Mouse (Mus musculus): ENCODE results near the gene Frem3.

Frem3 gene

DNA sequence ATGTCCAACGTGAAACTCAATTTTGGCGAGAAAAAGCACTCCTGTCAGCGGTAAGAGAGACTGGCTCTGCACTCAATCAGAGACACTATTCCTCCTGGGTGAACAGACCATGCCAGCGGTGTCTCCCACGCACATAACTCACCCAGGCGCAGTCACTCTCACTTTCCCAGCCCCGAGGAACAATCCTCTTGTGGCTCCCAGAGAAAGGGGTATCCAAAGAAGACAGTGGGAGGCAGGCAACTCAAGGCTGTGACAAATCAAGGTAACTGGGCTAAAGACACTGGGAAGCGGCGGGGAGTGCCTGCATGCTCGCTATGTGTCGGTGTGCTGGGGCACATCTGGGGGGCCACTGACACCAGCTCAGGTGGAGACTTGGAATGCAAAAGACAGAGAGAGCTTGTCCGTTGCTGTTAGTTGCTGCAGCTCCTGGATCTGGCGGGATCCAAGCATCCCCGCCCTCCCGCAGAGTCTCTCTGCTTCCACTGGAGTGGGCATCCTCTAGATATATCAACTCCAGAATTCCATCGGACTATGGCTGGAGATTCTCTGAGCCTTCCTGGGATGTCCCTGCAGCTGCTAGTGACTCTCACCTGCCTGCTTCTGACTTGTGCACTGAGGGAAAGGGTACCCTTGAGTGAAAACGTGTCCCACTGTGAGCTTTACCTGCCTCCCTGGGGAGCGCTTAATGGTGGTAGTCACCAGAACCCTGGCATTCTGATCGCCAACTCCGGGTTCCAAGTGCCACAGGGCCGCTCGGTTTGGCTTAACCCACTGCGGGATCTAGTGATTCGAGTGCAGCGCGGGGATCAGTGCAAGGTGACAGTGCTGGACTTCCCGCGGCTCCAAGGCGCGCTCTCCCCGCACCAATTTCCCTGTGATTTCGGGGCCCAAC lies at the start of gene Frem3:
Gene Frem3, plus strand, starts transcription at position 532 of the 892 bp plus-strand sequence.
- DNase-seq: no peak

GRCm38 (mm10) chr8:80564205-80564839 lies 46.6 kb upstream of the Frem3 start:
- DNase-seq: no peak

GRCm38 (mm10) chr8:80567471-80567870 lies 43.4 kb upstream of the Frem3 start:
- no peak for DNase-seq

GRCm38 (mm10) chr8:80568243-80568995 lies 42.5 kb upstream of the Frem3 start:
- DNase-seq: no peak

DNA sequence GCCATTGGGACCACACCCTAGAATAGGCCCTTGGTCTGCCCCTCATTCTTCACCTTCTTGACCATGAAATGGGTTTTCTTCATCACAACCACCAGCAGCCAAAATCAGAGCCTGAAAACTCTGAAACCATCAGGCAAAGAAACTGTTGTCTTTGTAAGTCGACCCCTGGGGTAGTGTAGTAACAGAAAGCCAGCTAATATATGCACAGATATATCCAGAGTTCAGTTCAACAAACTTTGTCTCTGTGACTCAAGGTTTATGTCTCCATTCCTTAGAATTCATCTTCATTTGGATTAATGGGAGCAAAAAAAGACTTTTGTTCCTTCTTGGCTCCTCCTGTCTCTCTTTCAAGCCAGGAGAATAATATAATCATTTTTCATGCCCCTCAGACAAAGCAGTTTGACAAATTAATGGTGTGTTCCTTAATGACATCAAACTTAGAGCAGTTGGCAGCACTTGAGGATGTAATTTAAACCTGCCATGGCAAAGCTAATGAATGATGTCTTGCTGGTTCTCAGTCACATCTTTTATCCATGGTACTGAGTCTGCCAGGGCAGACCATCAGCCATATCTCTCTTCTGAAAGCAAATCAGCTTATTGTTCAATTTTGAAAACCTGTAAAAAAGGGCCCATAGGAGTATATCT lies 38.3 kb upstream of the Frem3 start:
- no peak for DNase-seq

- no peak for DNase-seq
Observed at GRCm38 (mm10) chr8:80577126-80577525, 33.8 kb upstream of the Frem3 start.

- DNase-seq: no peak
Observed at GRCm38 (mm10) chr8:80579038-80579437, 31.8 kb upstream of the Frem3 start.

DNA sequence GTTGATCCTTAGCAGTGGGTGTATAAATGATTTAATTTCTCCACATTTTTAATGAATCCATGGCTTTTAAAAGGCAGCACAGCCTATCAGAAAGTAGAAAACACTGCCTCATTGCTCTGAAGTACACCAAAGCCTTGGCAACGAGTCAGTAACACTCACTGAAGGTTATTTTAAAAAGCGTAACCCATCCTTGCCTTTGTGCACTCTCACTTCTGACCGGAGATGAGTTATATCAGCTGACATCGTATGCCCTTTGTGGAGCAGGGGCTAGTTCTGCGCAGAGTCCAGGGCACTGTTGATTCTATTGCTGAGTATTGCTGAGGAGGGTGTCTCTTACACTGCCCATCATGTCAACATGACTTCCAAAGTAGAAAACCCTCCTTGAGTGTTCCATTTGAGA lies 18.3 kb upstream of the Frem3 start:
- DNase-seq: no peak

DNA sequence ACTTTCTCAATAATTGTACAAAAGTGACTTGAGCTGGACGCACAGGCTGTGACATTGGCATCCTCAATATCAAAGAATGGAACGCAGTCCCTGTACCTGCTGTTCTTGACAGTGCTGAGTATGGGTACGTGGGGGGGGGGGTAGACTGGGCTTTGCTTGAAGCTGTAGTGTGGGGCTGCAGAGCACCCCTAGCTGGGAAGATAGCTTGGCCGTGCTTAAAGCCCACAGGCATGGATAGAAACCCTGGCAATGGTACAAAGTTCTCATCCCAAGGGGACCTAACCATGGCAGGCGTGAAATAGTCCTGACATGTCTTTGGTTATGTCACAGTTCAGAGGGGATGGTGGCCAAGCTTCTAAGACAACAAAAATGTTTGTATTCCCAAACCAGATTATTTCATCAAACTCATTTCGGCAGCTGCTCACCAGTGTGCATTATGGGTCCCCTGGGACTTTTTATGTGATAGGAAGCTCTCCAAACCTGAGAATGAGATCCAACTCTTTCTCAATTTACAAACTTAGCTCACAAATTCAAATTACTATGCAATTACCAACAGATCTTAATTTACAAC lies 10.2 kb upstream of the Frem3 start:
- no peak for DNase-seq

DNA sequence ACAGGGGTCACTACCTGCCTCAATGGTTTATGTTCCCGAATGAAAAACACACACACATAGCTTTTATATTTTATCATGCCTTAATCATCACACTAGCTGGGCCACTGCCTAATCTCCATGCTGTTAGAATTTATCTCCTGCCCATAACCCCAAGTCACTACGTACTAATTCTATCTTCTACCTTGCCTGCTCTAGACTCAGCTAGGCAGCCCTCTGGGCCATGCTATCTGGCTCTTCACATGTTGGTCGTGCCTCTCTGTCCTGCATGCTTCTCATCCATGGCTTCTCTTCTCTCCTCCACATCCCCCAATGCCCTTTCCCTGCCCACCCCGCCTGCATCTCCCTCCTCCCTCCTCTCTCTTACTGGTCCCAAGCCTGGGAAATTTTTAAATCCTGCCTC lies 9.0 kb upstream of the Frem3 start:
- DNase-seq: no peak

GRCm38 (mm10) chr8:80607082-80607481 lies 3.8 kb upstream of the Frem3 start:
- DNase-seq: no peak

GRCm38 (mm10) chr8:80611441-80611751 lies 516 bp downstream of the Frem3 start:
- no peak for DNase-seq

DNA sequence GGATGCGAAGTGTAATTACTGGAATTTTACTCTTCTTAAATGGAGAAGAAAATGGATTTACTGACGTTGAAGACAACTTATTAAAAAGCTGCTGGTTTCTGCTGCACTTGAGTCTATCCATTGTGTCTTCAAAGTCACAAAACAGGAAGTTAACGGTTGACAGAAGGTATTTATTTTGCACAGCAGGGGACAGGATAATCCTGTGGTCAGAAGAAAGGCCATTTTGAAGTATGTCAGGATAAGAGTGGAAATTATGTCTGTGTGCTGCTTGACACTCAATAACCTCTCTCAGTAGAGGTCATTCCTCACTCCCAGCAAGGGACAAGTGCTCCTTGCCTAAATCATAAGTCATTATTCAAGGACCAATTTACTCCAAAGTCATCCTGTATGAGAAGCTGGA lies 8.9 kb downstream of the Frem3 start:
- DNase-seq: no peak

GRCm38 (mm10) chr8:80647394-80647793 lies 36.5 kb downstream of the Frem3 start:
- no peak for DNase-seq

GRCm38 (mm10) chr8:80657639-80658038 lies 46.8 kb downstream of the Frem3 start:
- DNase-seq: no peak

DNA sequence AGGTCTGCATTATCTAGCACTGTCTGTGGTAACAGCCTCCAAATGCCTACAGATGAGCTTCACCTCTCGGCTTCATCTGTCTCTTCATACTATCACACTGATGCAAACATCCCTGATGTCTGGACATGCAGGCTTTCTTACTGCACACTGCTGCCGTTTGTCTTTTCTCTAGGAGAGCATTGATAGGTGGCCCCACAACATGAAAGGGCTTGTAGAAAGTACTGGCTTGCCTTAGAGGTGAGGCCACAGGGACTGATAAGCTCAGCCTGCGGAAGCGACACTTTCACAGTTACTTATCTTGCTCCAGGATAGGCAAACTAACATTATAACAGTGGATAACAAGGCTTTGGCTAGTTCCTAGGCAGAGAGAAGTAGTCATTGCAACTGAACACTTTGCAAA lies 50.2 kb downstream of the Frem3 start:
- no peak for DNase-seq

DNA sequence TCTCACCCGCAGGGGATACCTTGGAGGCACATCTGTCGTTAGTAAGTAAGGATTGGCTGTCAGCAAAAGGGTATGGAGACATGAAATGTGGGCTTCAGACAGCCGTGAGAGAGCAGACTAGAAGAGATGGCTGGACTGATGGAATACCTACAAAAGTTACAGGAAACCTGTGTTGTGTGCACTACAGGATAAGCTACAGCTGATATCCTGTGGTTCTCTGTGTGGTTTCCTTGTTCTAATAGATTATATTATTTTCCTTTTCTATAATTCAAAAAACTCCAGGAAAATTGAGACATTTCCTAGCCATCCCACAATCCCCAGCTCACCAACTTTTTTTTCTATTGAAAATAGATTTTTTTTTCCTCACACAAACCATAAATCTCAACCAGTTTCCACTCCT lies 52.6 kb downstream of the Frem3 start:
- DNase-seq: no peak

DNA sequence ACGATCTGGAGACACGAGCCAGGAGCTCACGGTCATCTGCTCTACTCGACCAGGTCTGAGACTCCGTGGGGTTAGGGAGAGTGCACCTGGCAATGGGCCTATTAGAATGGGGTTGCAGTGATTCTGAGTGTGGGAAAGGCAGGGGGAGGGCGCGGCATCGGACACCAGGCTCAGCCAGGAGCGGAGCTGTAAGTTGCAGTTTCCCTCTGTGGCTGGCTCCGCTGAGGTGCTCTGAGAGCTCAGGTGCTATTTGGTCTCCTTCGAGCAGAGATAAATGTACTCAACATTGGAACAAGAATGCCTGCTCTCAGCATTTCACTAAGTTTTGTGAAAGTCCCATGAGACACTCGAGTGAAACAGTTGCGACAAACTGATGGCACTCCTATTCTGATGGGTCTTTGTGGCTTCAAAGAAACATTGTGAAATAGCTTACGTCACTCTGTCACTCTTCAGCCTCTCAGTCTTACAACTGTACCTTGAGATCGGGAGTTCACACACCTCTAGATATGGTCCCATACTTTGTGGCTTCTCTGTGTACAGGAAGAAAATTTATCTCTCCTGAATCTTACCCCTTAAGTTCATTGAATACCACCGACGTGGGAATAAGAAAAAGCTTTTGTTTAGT lies 58.5 kb downstream of the Frem3 start:
- DNase-seq: no peak

GRCm38 (mm10) chr8:80682594-80682993 lies 71.7 kb downstream of the Frem3 start:
- DNase-seq: no peak

DNA sequence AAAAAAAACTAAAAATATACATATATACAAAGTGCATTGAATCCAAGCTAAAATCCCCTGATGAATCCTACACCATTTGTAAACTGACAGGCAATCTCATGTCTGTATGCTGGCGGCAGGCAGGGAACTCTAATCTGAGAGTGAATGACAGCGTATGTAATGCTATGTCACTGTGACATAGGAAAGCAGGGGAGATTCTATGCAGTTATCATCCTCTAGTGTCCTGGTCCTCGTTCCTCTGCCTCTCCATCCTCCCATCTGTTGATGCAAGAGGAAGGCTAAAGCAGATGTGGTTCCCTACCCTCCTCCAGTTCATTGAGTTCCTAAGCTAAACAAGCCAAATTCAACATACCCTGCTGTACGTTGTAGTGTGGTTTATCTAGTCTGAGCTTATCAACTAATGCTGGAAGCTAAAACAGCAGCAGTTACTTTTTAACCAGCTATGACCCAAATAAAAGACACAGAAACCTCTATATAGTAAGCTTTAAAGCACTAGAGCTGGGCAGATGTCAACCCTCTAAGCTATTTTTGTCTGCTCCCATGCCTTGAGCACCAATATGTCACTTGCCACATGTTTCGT lies 73.0 kb downstream of the Frem3 start:
- no peak for DNase-seq

- DNase-seq: peak; percentile 34 to 76
Observed at GRCm38 (mm10) chr8:80688141-80688540, 77.3 kb downstream of the Frem3 start.
